Mouse (Mus musculus): ENCODE measurements around the gene Stk11ip. TPM values are rescaled to one million over a fixed set of nuclear protein-coding genes. Genes with fewer than 3 reads are reported as not detected.

Stk11ip gene
- polyA plus RNA-seq, 1 experiment from 2014 or later, result 18.6 TPM

Other genes with a start within 250 kb of the Stk11ip start
- 6.0 and 6.6 TPM in 2 replicates for gene Resp18, start 243.1 kb upstream of the Stk11ip start, polyA plus RNA-seq (2015; fragmentation: Nextera tagmentation; extraction: Ambion mirVana)
- 125 and 139 TPM in 2 replicates for gene Dnpep, start 203.5 kb upstream of the Stk11ip start, polyA plus RNA-seq (2015; fragmentation: Nextera tagmentation; extraction: Ambion mirVana)
- 166 and 194 TPM in 2 replicates for gene Des, start 161.2 kb upstream of the Stk11ip start, polyA plus RNA-seq (2015; fragmentation: Nextera tagmentation; extraction: Ambion mirVana)
- gene Speg, start 146.2 kb upstream of the Stk11ip start, polyA plus RNA-seq (2015; fragmentation: Nextera tagmentation; extraction: Ambion mirVana), result 41.1 and 41.2 TPM in 2 replicates
- gene Gmppa, start 85.6 kb upstream of the Stk11ip start, polyA plus RNA-seq (2015; fragmentation: Nextera tagmentation; extraction: Ambion mirVana), result 104 and 127 TPM in 2 replicates
- 1.3 and 1.4 TPM in 2 replicates for gene Asic4, start 71.1 kb upstream of the Stk11ip start, polyA plus RNA-seq (2015; fragmentation: Nextera tagmentation; extraction: Ambion mirVana)
- gene Chpf, start 42.2 kb upstream of the Stk11ip start, polyA plus RNA-seq (2015; fragmentation: Nextera tagmentation; extraction: Ambion mirVana), result 28.0 and 28.1 TPM in 2 replicates
- gene Tmem198, start 42.0 kb upstream of the Stk11ip start, polyA plus RNA-seq (2015; fragmentation: Nextera tagmentation; extraction: Ambion mirVana), result 1.6 and 2.1 TPM in 2 replicates
- 34.1 and 44.4 TPM in 2 replicates for gene Obsl1, start 15.1 kb upstream of the Stk11ip start, polyA plus RNA-seq (2015; fragmentation: Nextera tagmentation; extraction: Ambion mirVana)
- 7.4 and 8.3 TPM in 2 replicates for gene Inha, start 14.5 kb upstream of the Stk11ip start, polyA plus RNA-seq (2015; fragmentation: Nextera tagmentation; extraction: Ambion mirVana)
- gene Slc4a3, start 24.7 kb downstream of the Stk11ip start, polyA plus RNA-seq (2015; fragmentation: Nextera tagmentation; extraction: Ambion mirVana), result 14.1 and 15.4 TPM in 2 replicates

All from stomach, embryonic 16.5 days (tissue).